9 mouse cellular contexts compared by ENCODE assay signal in genomic region chr8:108854444-108855102, GRCm38 (mm10).
DNase-seq lines count a peak whose midpoint lies in the region; ATAC-seq lines count a peak whose summit lies in the region.
"Had no signal": no experiment of that assay in that cellular context is flagged by ENCODE, and none has a peak within 500 bp of the region (broad histone marks: within the 10 kb centered on the region; RNA-seq: fewer than 3 reads in every experiment).

No protein-coding gene starts in this region.

- H3K27me3 ChIP-seq in hindbrain, embryonic 10.5 days (ENCODE audit: insufficient read depth, poor library complexity, severe bottlenecking): no peaks in the 10 kb centered on the region
- H3K27me3 ChIP-seq in hindbrain, embryonic 16.5 days (replicated peaks; ENCODE audit: control insufficient read depth, insufficient read depth, low read length): no peaks in the 10 kb centered on the region
- H3K27me3 ChIP-seq in heart, embryonic 13.5 days (replicated peaks): no peaks in the 10 kb centered on the region
- no peaks in the 10 kb centered on the region for H3K27me3 ChIP-seq in hindbrain, embryonic 12.5 days

- WGBS in hindbrain, embryonic 10.5 days: 71% methylated on average over 12 of the region's 12 CpGs
- 66% methylated on average over 12 of the region's 12 CpGs for WGBS in hindbrain, embryonic 16.5 days
- WGBS in heart, embryonic 13.5 days: 44% methylated on average over 12 of the region's 12 CpGs
- WGBS in hindbrain, embryonic 12.5 days: 70% methylated on average over 12 of the region's 12 CpGs

- H3K9ac ChIP-seq in hindbrain, embryonic 16.5 days (ENCODE audit: low read depth, low read length): no peak overlapping the region
- H3K9ac ChIP-seq in heart, embryonic 13.5 days: no peak overlapping the region
- no peak overlapping the region for H3K9ac ChIP-seq in hindbrain, embryonic 12.5 days
- H3K9ac ChIP-seq: liver, embryonic 14.5 days had no signal

- no peak overlapping the region for H3K4me2 ChIP-seq in hindbrain, embryonic 16.5 days (ENCODE audit: low read length)
- H3K4me2 ChIP-seq in heart, embryonic 13.5 days: no peak overlapping the region
- no peak overlapping the region for H3K4me2 ChIP-seq in hindbrain, embryonic 12.5 days (replicated peaks)

- ATAC-seq in hindbrain, embryonic 16.5 days: no peak
- no peak; the same call in 1 of the 2 replicates for ATAC-seq in heart, embryonic 13.5 days (ENCODE audit: extremely low read depth, insufficient number of reproducible peaks, low FRiP score, low TSS enrichment)
- no peak; the same call in 1 of the 2 replicates for ATAC-seq in hindbrain, embryonic 12.5 days (ENCODE audit: low FRiP score)

- H3K4me3 ChIP-seq in hindbrain, embryonic 10.5 days: no peak overlapping the region
- H3K4me3 ChIP-seq in hindbrain, embryonic 16.5 days (ENCODE audit: low read length): no peak overlapping the region
- no peak overlapping the region for H3K4me3 ChIP-seq in heart, embryonic 13.5 days
- H3K4me3 ChIP-seq in hindbrain, embryonic 12.5 days: no peak overlapping the region
- H3K4me3 ChIP-seq: left cerebral cortex, adult 2 months had no signal

- peaks cover 29% of the 10 kb centered on the region for H3K36me3 ChIP-seq in hindbrain, embryonic 10.5 days
- H3K36me3 ChIP-seq in hindbrain, embryonic 16.5 days (ENCODE audit: control insufficient read depth, insufficient read depth, low read length): no peaks in the 10 kb centered on the region
- H3K36me3 ChIP-seq in heart, embryonic 13.5 days: peaks cover 20% of the 10 kb centered on the region
- peaks cover 14% of the 10 kb centered on the region for H3K36me3 ChIP-seq in hindbrain, embryonic 12.5 days

- H3K9me3 ChIP-seq in hindbrain, embryonic 10.5 days: no peaks in the 10 kb centered on the region
- H3K9me3 ChIP-seq in hindbrain, embryonic 16.5 days (ENCODE audit: control insufficient read depth, low read length): no peaks in the 10 kb centered on the region
- H3K9me3 ChIP-seq in heart, embryonic 13.5 days: no peaks in the 10 kb centered on the region
- H3K9me3 ChIP-seq in hindbrain, embryonic 12.5 days (replicated peaks): no peaks in the 10 kb centered on the region

- H3K4me1 ChIP-seq in hindbrain, embryonic 10.5 days (replicated peaks): peaks cover 45% of the 10 kb centered on the region
- H3K4me1 ChIP-seq in hindbrain, embryonic 16.5 days (ENCODE audit: control insufficient read depth, insufficient read depth, low read depth, low read length): 0 out of 2 replicates have a peak, but pooled peaks cover 3% of the 10 kb centered on the region
- peaks cover 24% of the 10 kb centered on the region for H3K4me1 ChIP-seq in heart, embryonic 13.5 days
- H3K4me1 ChIP-seq in hindbrain, embryonic 12.5 days: peaks cover 21% of the 10 kb centered on the region

- DNase-seq in hindbrain, embryonic 10.5 days (ENCODE audit: low spot score): no peak
- peak; percentile 55 for DNase-seq in lung, postnatal 36 days
- DNase-seq in urinary bladder, postnatal 14 days (ENCODE audit: low spot score): no peak
- no peak for DNase-seq in urinary bladder, adult 18-20 months (ENCODE audit: low spot score in 2 of 2)

- peak overlapping the region; percentile 50 for H3K27ac ChIP-seq in hindbrain, embryonic 10.5 days
- H3K27ac ChIP-seq in hindbrain, embryonic 16.5 days (ENCODE audit: low read depth, low read length): no peak overlapping the region
- 0 out of 2 replicates have a peak overlapping the region, but pooled peaks have one; percentile 12 for H3K27ac ChIP-seq in heart, embryonic 13.5 days (replicated peaks)
- H3K27ac ChIP-seq in hindbrain, embryonic 12.5 days: 0 out of 2 replicates have a peak overlapping the region, but pooled peaks have one; percentile 8
- H3K27ac ChIP-seq: left cerebral cortex, adult 2 months; liver, embryonic 14.5 days had no signal
